13 mouse cellular contexts compared by ENCODE assay signal in the genomic region with DNA sequence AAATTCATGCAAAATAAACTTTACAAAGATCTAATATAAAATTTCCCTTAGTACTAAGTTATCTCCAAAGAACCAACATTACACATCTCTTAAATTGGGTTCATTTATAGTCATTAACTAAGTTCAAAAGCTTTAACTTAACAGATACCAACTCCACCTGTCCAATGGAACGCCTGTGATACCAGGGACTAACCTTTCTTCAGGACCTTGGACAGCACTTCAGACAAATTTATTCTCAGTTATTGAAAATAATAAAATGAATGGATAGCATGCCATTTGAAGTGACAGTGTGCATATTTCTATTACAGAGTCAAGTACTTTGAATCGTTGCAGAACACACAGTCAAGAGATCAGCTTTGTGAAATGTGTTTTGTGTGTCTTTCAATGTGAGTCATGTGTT. TPM values are rescaled to one million over a fixed set of nuclear protein-coding genes. Genes with fewer than 3 reads are reported as not detected.
DNase-seq lines count a peak whose midpoint lies in the region; ATAC-seq and TF ChIP-seq lines count a peak whose summit lies in the region.
"Had no signal": no experiment of that assay in that cellular context is flagged by ENCODE, and none has a peak within 500 bp of the region (broad histone marks: within the 10 kb centered on the region; RNA-seq: fewer than 3 reads in every experiment).

No protein-coding gene starts in this region.

- peaks cover 29% of the 10 kb centered on the region for H3K27me3 ChIP-seq in lung, embryonic 14.5 days (ENCODE audit: insufficient read depth, low read length)
- H3K27me3 ChIP-seq in hindbrain, embryonic 15.5 days = no peaks in the 10 kb centered on the region
- H3K27me3 ChIP-seq in neural tube, embryonic 15.5 days (replicated peaks) = no peaks in the 10 kb centered on the region

- no peak overlapping the region for H3K4me2 ChIP-seq in lung, embryonic 14.5 days
- H3K4me2 ChIP-seq in hindbrain, embryonic 15.5 days = peak overlapping the region; percentile 57
- H3K4me2 ChIP-seq in neural tube, embryonic 15.5 days = peak overlapping the region; percentile 47
- H3K4me2 ChIP-seq: limb, embryonic 13.5 days had no signal

- no peak overlapping the region for H3K4me3 ChIP-seq in lung, embryonic 14.5 days (ENCODE audit: low read depth, low read length)
- peak overlapping the region; percentile 27 for H3K4me3 ChIP-seq in hindbrain, embryonic 15.5 days
- peak overlapping the region; percentile 34 for H3K4me3 ChIP-seq in neural tube, embryonic 15.5 days (replicated peaks)
- H3K4me3 ChIP-seq: limb, embryonic 13.5 days had no signal

- no peaks in the 10 kb centered on the region for H3K4me1 ChIP-seq in lung, embryonic 14.5 days (ENCODE audit: insufficient read depth)
- peaks cover 35% of the 10 kb centered on the region for H3K4me1 ChIP-seq in hindbrain, embryonic 15.5 days (replicated peaks)
- peaks cover 40% of the 10 kb centered on the region for H3K4me1 ChIP-seq in neural tube, embryonic 15.5 days

- DNase-seq in lung, embryonic 14.5 days = peak; percentile 72
- DNase-seq in lung, postnatal 4 days = no peak
- DNase-seq in embryo, embryonic 11 days = peak; percentile 60
- DNase-seq in adrenal gland, adult (ENCODE audit: inconsistent age in 2 of 2, low spot score in 1 of 2) = no peak
- DNase-seq in MN1 (ENCODE audit: low spot score) = no peak
- no peak for DNase-seq in kidney, adult 11 months
- DNase-seq: kidney, adult 18-20 months; lung, adult 2 months; thymus, adult 18-20 months had no signal

- no peaks in the 10 kb centered on the region for H3K36me3 ChIP-seq in lung, embryonic 14.5 days (ENCODE audit: insufficient read depth)
- H3K36me3 ChIP-seq in hindbrain, embryonic 15.5 days = no peaks in the 10 kb centered on the region
- H3K36me3 ChIP-seq in neural tube, embryonic 15.5 days = no peaks in the 10 kb centered on the region
- H3K36me3 ChIP-seq: limb, embryonic 13.5 days had no signal

- ATAC-seq in lung, embryonic 14.5 days (ENCODE audit: insufficient read depth) = no peak
- ATAC-seq in hindbrain, embryonic 15.5 days (ENCODE audit: low FRiP score, low read depth) = no peak
- ATAC-seq in neural tube, embryonic 15.5 days (ENCODE audit: low FRiP score) = no peak
- ATAC-seq: activated CD4-positive, CD25-positive, alpha-beta regulatory T cell, adult 4 months had no signal

- WGBS in lung, embryonic 14.5 days = 37% methylated on average over 2 of the region's 2 CpGs
- WGBS in hindbrain, embryonic 15.5 days = 41% methylated on average over 2 of the region's 2 CpGs
- WGBS in neural tube, embryonic 15.5 days = 32% methylated on average over 2 of the region's 2 CpGs

- no peak overlapping the region for H3K27ac ChIP-seq in lung, embryonic 14.5 days (ENCODE audit: low read depth)
- H3K27ac ChIP-seq in hindbrain, embryonic 15.5 days (replicated peaks) = 0 out of 2 replicates have a peak overlapping the region, but pooled peaks have one; percentile 30
- H3K27ac ChIP-seq in neural tube, embryonic 15.5 days (replicated peaks) = 0 out of 2 replicates have a peak overlapping the region, but pooled peaks have one; percentile 51
- H3K27ac ChIP-seq: limb, embryonic 13.5 days had no signal

- no peak for TF ChIP-seq CTCF in lung, embryonic 14.5 days (IDR thresholded peaks at IDR 0.05; ENCODE audit: low read depth)

- H3K9me3 ChIP-seq in lung, embryonic 14.5 days (ENCODE audit: low read depth, low read length) = no peaks in the 10 kb centered on the region
- no peaks in the 10 kb centered on the region for H3K9me3 ChIP-seq in hindbrain, embryonic 15.5 days
- no peaks in the 10 kb centered on the region for H3K9me3 ChIP-seq in neural tube, embryonic 15.5 days (replicated peaks)
- H3K9me3 ChIP-seq: limb, embryonic 13.5 days had no signal

- H3K9ac ChIP-seq in lung, embryonic 14.5 days = no peak overlapping the region
- no peak overlapping the region for H3K9ac ChIP-seq in hindbrain, embryonic 15.5 days
- H3K9ac ChIP-seq in neural tube, embryonic 15.5 days (replicated peaks) = peak overlapping the region; percentile 32; the same call in 1 of the 2 replicates
- H3K9ac ChIP-seq: limb, embryonic 13.5 days had no signal

RNA-seq across cellular contexts. Expression of a gene that starts 3.1 kb away (rescaled TPM):
- polyA plus RNA-seq in lung, embryonic 14.5 days (2014; fragmentation: Nextera tagmentation; extraction: Ambion mirVana) = 0.73 and 0.74 TPM in 2 replicates
- 28.8 and 28.9 TPM in 2 replicates for polyA plus RNA-seq in hindbrain, embryonic 15.5 days (2015; fragmentation: Nextera tagmentation; extraction: Ambion mirVana)
- 27.9 and 33.6 TPM in 2 replicates for polyA plus RNA-seq in neural tube, embryonic 15.5 days (2015; fragmentation: Nextera tagmentation; extraction: Ambion mirVana)
- polyA plus RNA-seq: activated CD4-positive, CD25-positive, alpha-beta regulatory T cell, adult 4 months had no signal

Comparison
In these comparisons a context has a peak if more than half of its experiments do, and no peak if none do; other contexts are left out.
1. DNase-seq: peak in lung, embryonic 14.5 days (single experiment) and embryo, embryonic 11 days (single experiment); none in lung, postnatal 4 days (0 of 2), adrenal gland, adult (0 of 2), MN1 (single experiment) and kidney, adult 11 months (single experiment).
2. RNA of a gene that starts 3.1 kb away (polyA plus RNA-seq): 27.9 to 33.6 TPM in neural tube, embryonic 15.5 days and 28.8 to 28.9 TPM in hindbrain, embryonic 15.5 days; 0.73 to 0.74 TPM in lung, embryonic 14.5 days; every median in the first group is over 10 times any median in the second.